Mouse (Mus musculus): ENCODE measurements around the gene Snai1. TPM values are rescaled to one million over a fixed set of nuclear protein-coding genes. Genes with fewer than 3 reads are reported as not detected.
A peak's percentile ranks its signal among the peaks of the same experiment; 100 is the strongest.

Gene Snai1
- polyA plus RNA-seq, 1 experiment from 2014 or later, result 16.1 TPM

- peaks cover 4% of the 10 kb centered on the region for H3K27me3 ChIP-seq (replicated peaks)
- H3K4me3 ChIP-seq (replicated peaks), result no peak overlapping the region
- WGBS, result 20% methylated on average over 13 of the region's 13 CpGs
- H3K4me2 ChIP-seq (replicated peaks), result no peak overlapping the region
- H3K27ac ChIP-seq, result no peak overlapping the region
- H3K9me3 ChIP-seq, result no peaks in the 10 kb centered on the region
- H3K4me1 ChIP-seq (replicated peaks), result 0 out of 2 replicates have a peak, but pooled peaks cover 5% of the 10 kb centered on the region
- no peaks in the 10 kb centered on the region for H3K36me3 ChIP-seq
- no peak for ATAC-seq
- H3K9ac ChIP-seq, result no peak overlapping the region
Observed at GRCm38 (mm10) chr2:167532131-167532530, 5.9 kb upstream of the Snai1 start.

- Histone ChIP-seq H3K27ac (no peak overlapping the region), H3K9me3 (no peaks in the 10 kb centered on the region), H3K4me3 (replicated peaks) (no peak overlapping the region), H3K4me2 (replicated peaks) (no peak overlapping the region), H3K27me3 (replicated peaks) (peaks cover 4% of the 10 kb centered on the region), H3K36me3 (no peaks in the 10 kb centered on the region), H3K4me1 (replicated peaks) (peaks cover 18% of the 10 kb centered on the region), H3K9ac (no peak overlapping the region)
- ATAC-seq, result no peak
Observed at GRCm38 (mm10) chr2:167533880-167534279, 4.1 kb upstream of the Snai1 start.

- H3K27me3 ChIP-seq (replicated peaks), result peaks cover 4% of the 10 kb centered on the region
- no peak overlapping the region for H3K9ac ChIP-seq
- ATAC-seq, result no peak
- 38% methylated on average over 10 of the region's 10 CpGs for WGBS
- H3K27ac ChIP-seq, result no peak overlapping the region
- H3K9me3 ChIP-seq, result no peaks in the 10 kb centered on the region
- H3K4me2 ChIP-seq (replicated peaks), result no peak overlapping the region
- H3K4me1 ChIP-seq (replicated peaks), result peaks cover 35% of the 10 kb centered on the region
- no peak overlapping the region for H3K4me3 ChIP-seq (replicated peaks)
- no peaks in the 10 kb centered on the region for H3K36me3 ChIP-seq
Observed at GRCm38 (mm10) chr2:167536320-167536945, 1.6 kb upstream of the Snai1 start.

- Histone ChIP-seq H3K4me1 (replicated peaks) (peaks cover 59% of the 10 kb centered on the region), H3K9me3 (no peaks in the 10 kb centered on the region), H3K27ac (peak overlapping the region; percentile 19), H3K27me3 (replicated peaks) (peaks cover 4% of the 10 kb centered on the region), H3K4me2 (replicated peaks) (peak overlapping the region; percentile 97), H3K4me3 (replicated peaks) (peak overlapping the region; percentile 59), H3K9ac (peak overlapping the region; percentile 64), H3K36me3 (no peaks in the 10 kb centered on the region)
- 35% methylated on average over 34 of the region's 34 CpGs for WGBS
- no peak for ATAC-seq
Observed at GRCm38 (mm10) chr2:167538671-167539306, 794 bp downstream of the Snai1 start.

- WGBS, result 41% methylated on average over 14 of the region's 14 CpGs
- Histone ChIP-seq H3K36me3 (no peaks in the 10 kb centered on the region), H3K4me2 (replicated peaks) (peak overlapping the region; percentile 97), H3K9me3 (no peaks in the 10 kb centered on the region), H3K4me3 (replicated peaks) (peak overlapping the region; percentile 59), H3K4me1 (replicated peaks) (peaks cover 66% of the 10 kb centered on the region), H3K9ac (peak overlapping the region; percentile 38), H3K27ac (0 out of 2 replicates have a peak overlapping the region, but pooled peaks have one; percentile 19), H3K27me3 (replicated peaks) (peaks cover 4% of the 10 kb centered on the region)
- ATAC-seq, result no peak
Observed at GRCm38 (mm10) chr2:167539536-167540476, 1.8 kb downstream of the Snai1 start.

GRCm38 (mm10) chr2:167540477-167541110, 2.6 kb downstream of the Snai1 start:
- 35% methylated on average over 12 of the region's 12 CpGs for WGBS
- Histone ChIP-seq H3K4me1 (replicated peaks) (peaks cover 66% of the 10 kb centered on the region), H3K9me3 (no peaks in the 10 kb centered on the region), H3K9ac (peak overlapping the region; percentile 38), H3K4me2 (replicated peaks) (peak overlapping the region; percentile 97), H3K4me3 (replicated peaks) (peak overlapping the region; percentile 59), H3K27me3 (replicated peaks) (peaks cover 4% of the 10 kb centered on the region), H3K36me3 (no peaks in the 10 kb centered on the region), H3K27ac (peak overlapping the region; percentile 45)
- no peak for ATAC-seq

GRCm38 (mm10) chr2:167541324-167541723, 3.3 kb downstream of the Snai1 start:
- H3K27ac ChIP-seq, result peak overlapping the region; percentile 45
- no peak for ATAC-seq
- peaks cover 66% of the 10 kb centered on the region for H3K4me1 ChIP-seq (replicated peaks)
- H3K4me2 ChIP-seq (replicated peaks), result peak overlapping the region; percentile 97
- no peaks in the 10 kb centered on the region for H3K36me3 ChIP-seq
- peak overlapping the region; percentile 21; the same call in 1 of the 2 replicates for H3K4me3 ChIP-seq (replicated peaks)
- H3K9me3 ChIP-seq, result no peaks in the 10 kb centered on the region
- H3K27me3 ChIP-seq (replicated peaks), result peaks cover 4% of the 10 kb centered on the region; the same call in 1 of the 2 replicates
- WGBS, result 24% methylated on average over 6 of the region's 6 CpGs
- peak overlapping the region; percentile 37; the same call in 1 of the 2 replicates for H3K9ac ChIP-seq

GRCm38 (mm10) chr2:167541761-167542160, 3.8 kb downstream of the Snai1 start:
- Histone ChIP-seq H3K36me3 (no peaks in the 10 kb centered on the region), H3K27ac (peak overlapping the region; percentile 45), H3K27me3 (replicated peaks) (no peaks in the 10 kb centered on the region; the same call in 1 of the 2 replicates), H3K4me1 (replicated peaks) (peaks cover 67% of the 10 kb centered on the region), H3K9ac (no peak overlapping the region), H3K4me2 (replicated peaks) (peak overlapping the region; percentile 97), H3K9me3 (no peaks in the 10 kb centered on the region), H3K4me3 (replicated peaks) (peak overlapping the region; percentile 21; the same call in 1 of the 2 replicates)
- ATAC-seq, result no peak
- 80% methylated on average over 12 of the region's 12 CpGs for WGBS

- Histone ChIP-seq H3K27me3 (replicated peaks) (no peaks in the 10 kb centered on the region; the same call in 1 of the 2 replicates), H3K9ac (no peak overlapping the region), H3K9me3 (no peaks in the 10 kb centered on the region), H3K4me1 (replicated peaks) (peaks cover 64% of the 10 kb centered on the region), H3K27ac (peak overlapping the region; percentile 97; the same call in 1 of the 2 replicates), H3K36me3 (no peaks in the 10 kb centered on the region), H3K4me2 (replicated peaks) (peak overlapping the region; percentile 97; the same call in 1 of the 2 replicates), H3K4me3 (replicated peaks) (no peak overlapping the region)
- no peak for ATAC-seq
- WGBS, result 66% methylated on average over 4 of the region's 4 CpGs
Observed at GRCm38 (mm10) chr2:167542361-167542760, 4.4 kb downstream of the Snai1 start.

GRCm38 (mm10) chr2:167543121-167544003, 5.4 kb downstream of the Snai1 start:
- peak; percentile 41 for ATAC-seq
- Histone ChIP-seq H3K4me1 (replicated peaks) (peaks cover 57% of the 10 kb centered on the region), H3K9me3 (no peaks in the 10 kb centered on the region), H3K36me3 (no peaks in the 10 kb centered on the region), H3K9ac (peak overlapping the region; percentile 21), H3K4me2 (replicated peaks) (peak overlapping the region; percentile 34; the same call in 1 of the 2 replicates), H3K4me3 (replicated peaks) (no peak overlapping the region), H3K27me3 (replicated peaks) (no peaks in the 10 kb centered on the region; the same call in 1 of the 2 replicates), H3K27ac (peak overlapping the region; percentile 97)
- WGBS, result 20% methylated on average over 16 of the region's 16 CpGs

GRCm38 (mm10) chr2:167544004-167544356, 6.0 kb downstream of the Snai1 start:
- H3K27me3 ChIP-seq (replicated peaks), result no peaks in the 10 kb centered on the region
- WGBS, result 11% methylated on average over 4 of the region's 4 CpGs
- ATAC-seq, result peak; percentile 72
- peak overlapping the region; percentile 97 for H3K27ac ChIP-seq
- no peak overlapping the region for H3K4me3 ChIP-seq (replicated peaks)
- no peaks in the 10 kb centered on the region for H3K36me3 ChIP-seq
- 0 out of 2 replicates have a peak overlapping the region, but pooled peaks have one; percentile 34 for H3K4me2 ChIP-seq (replicated peaks)
- H3K4me1 ChIP-seq (replicated peaks), result peaks cover 53% of the 10 kb centered on the region
- H3K9ac ChIP-seq, result no peak overlapping the region; the same call in 1 of the 2 replicates
- no peaks in the 10 kb centered on the region for H3K9me3 ChIP-seq

Data from intestine, embryonic 15.5 days (tissue).